Mouse (Mus musculus) cortical plate, adult 2 months (tissue): ENCODE measurements around the gene Hoxa7.

Experiments
- CTCF ChIP-seq: fragments of 200-500 bp; IDR thresholded peaks from 2 replicates; pipeline ENCODE4 v1.5.1; 2011; ENCODE audit warnings: mild to moderate bottlenecking, control low read depth, low read length; ENCODE audit not compliant: insufficient read depth; ENCODE audit errors: extremely low read depth
- POLR2A ChIP-seq: fragments of 200-500 bp; IDR thresholded peaks from 2 replicates; pipeline ENCODE4 v1.6.1; 2011; ENCODE audit warnings: mild to moderate bottlenecking, low read length, control low read depth; ENCODE audit not compliant: insufficient read depth; ENCODE audit errors: extremely low read depth

DNA sequence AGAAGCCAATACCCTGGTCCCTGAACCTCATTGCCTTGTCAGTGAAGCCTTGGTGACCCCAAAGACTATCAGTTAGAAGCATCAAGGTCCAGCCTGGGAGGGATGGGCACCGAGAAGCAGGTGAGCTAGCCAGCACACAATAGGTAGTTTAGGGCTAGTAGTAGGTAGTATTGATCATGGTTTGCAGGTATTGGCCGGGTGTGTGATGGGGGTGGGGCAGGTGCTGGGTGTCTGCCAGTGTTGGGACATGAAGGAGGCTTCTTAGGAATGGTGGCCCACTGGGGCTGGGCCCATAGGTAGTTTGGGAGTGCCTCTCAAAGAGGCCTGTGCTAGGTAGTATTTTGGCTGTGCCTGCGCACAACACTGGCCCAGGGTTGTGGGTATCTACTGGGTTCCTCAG is 6.6 kb downstream of the Hoxa7 start:
- TF ChIP-seq POLR2A (no peak), CTCF (no peak)
